Mouse (Mus musculus) bone marrow, adult 2 months (tissue): ENCODE data around the gene Hnf1b.

Experiments
- CTCF ChIP-seq: fragments of 200-500 bp; IDR thresholded peaks from 2 replicates; pipeline ENCODE4 v1.5.1; 2011; ENCODE audit warnings: low read length, control low read depth; ENCODE audit not compliant: control insufficient read depth, insufficient read depth
- POLR2A ChIP-seq: fragments of 200-500 bp; IDR thresholded peaks from 2 replicates; pipeline ENCODE4 v1.6.1; 2011; ENCODE audit warnings: low read depth, mild to moderate bottlenecking, control low read depth, low read length, borderline replicate concordance; ENCODE audit not compliant: control insufficient read depth

DNA sequence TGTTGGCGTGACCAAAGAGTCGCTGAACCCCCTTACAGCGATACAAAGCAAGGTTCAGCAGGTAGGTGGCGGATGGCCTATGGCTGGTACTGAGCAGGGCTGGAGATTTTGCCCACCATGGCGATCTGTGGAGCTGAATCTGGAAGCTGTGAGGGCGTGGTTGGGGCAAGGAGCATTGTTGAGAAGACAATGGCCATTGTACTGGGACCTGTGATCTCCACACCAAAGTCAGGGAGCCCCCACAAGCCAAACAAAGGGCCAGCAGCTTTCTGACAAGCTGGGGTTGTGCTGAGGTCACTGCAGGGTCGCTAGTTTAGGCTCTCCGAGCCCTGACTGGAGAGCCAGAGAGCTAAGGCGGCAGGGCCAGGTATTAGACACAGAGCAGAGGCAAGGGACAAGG lies 15.4 kb downstream of the Hnf1b start:
- TF ChIP-seq POLR2A (no peak), CTCF (no peak)
